Mouse (Mus musculus) kidney, postnatal 0 days (tissue): ENCODE measurements around the gene Aoc3. TPM values are rescaled to one million over a fixed set of nuclear protein-coding genes. Genes with fewer than 3 reads are reported as not detected.
"Not testable (repeated sequence)": the region's sequence is repeated elsewhere in the genome, so short reads cannot be mapped to it uniquely, and the experiment has no call there.

Experiments used
- ATAC-seq: fragments of 200-750 bp; cut with Nextera tagmentation; replicated peaks from 2 replicates; pipeline ENCODE4 v1.8.0; 2017; ENCODE audit warnings: low read depth, moderate number of reproducible peaks, moderate TSS enrichment, moderate library complexity; ENCODE audit not compliant: low FRiP score
- DNase-seq: peaks from one replicate; pipeline ENCODE4 v3.0.0-alpha.2; 2016; ENCODE audit warnings: low spot score
- H3K27ac ChIP-seq: fragments of 300-500 bp; sonication (generic); 2 replicates; pipeline ENCODE4 v1.5.1; 2014; ENCODE audit warnings: mild to moderate bottlenecking
- H3K27me3 ChIP-seq: fragments of 300-500 bp; sonication (generic); 2 replicates; pipeline ENCODE4 v1.6.1; 2014; ENCODE audit warnings: low read length, mixed read lengths; ENCODE audit not compliant: insufficient read depth
- H3K36me3 ChIP-seq: fragments of 300-500 bp; sonication (generic); 2 replicates; pipeline ENCODE4 v1.6.1; 2014; ENCODE audit warnings: low read length, mixed read lengths; ENCODE audit not compliant: insufficient read depth
- H3K4me1 ChIP-seq: fragments of 300-500 bp; sonication (generic); replicated peaks from 2 replicates; pipeline ENCODE4 v1.6.1; 2014; ENCODE audit warnings: antibody characterized with exemption, low read length, mixed read lengths; ENCODE audit not compliant: insufficient read depth
- H3K4me2 ChIP-seq: fragments of 300-500 bp; sonication (generic); 2 replicates; pipeline ENCODE4 v1.6.1; 2014; ENCODE audit warnings: mild to moderate bottlenecking, low read length, moderate library complexity, mixed read lengths
- H3K4me3 ChIP-seq: fragments of 300-500 bp; sonication (generic); replicated peaks from 2 replicates; pipeline ENCODE4 v1.5.1; 2014; ENCODE audit warnings: low read depth, low read length
- H3K9ac ChIP-seq: fragments of 300-500 bp; sonication (generic); 2 replicates; pipeline ENCODE4 v1.6.1; 2014; ENCODE audit warnings: low read depth, low read length
- H3K9me3 ChIP-seq: fragments of 300-500 bp; sonication (generic); replicated peaks from 2 replicates; pipeline ENCODE4 v1.6.1; 2016; ENCODE audit warnings: low read length, inconsistent platforms, mixed read lengths
- CTCF ChIP-seq: IDR thresholded peaks from 2 replicates; pipeline ENCODE4 v1.5.1; 2016; ENCODE audit warnings: antibody characterized with exemption, low read depth, mild to moderate bottlenecking, moderate library complexity
- WGBS: fragments of 180-500 bp; shearing (Covaris S2); extraction: QIAGEN DNeasy Blood & Tissue Kit; methylation state at CpG from one replicate; pipeline ENCODE4 v1.1.7; 2014; 5-methylcytosine and 5-hydroxymethylcytosine counted together
- microRNA-seq: library from miRNA; unstranded; fragments of <30 nt; microRNA quantifications from one replicate; pipeline ENCODE4, GENCODE M21; 2016
- polyA plus RNA-seq: library from polyadenylated mRNA; unstranded; fragments of >200 nt; fragmentation: Nextera tagmentation; extraction: Ambion mirVana; gene quantifications from 2 replicates; pipeline ENCODE4 v1.2.1, GENCODE M21; 2015

The Aoc3 gene
- polyA plus RNA-seq, 1 experiment from 2014 or later: 2.0 TPM

GRCm38 (mm10) chr11:101370141-101370540, 39.7 kb downstream of the Aoc3 start:
- H3K27ac ChIP-seq: no peak overlapping the region
- H3K36me3 ChIP-seq: no peaks in the 10 kb centered on the region
- 76% methylated on average over 5 of the region's 5 CpGs for WGBS
- no peaks in the 10 kb centered on the region for H3K4me1 ChIP-seq
- ATAC-seq: no peak
- no peaks in the 10 kb centered on the region for H3K9me3 ChIP-seq
- H3K4me2 ChIP-seq: no peak overlapping the region
- no peak overlapping the region for H3K9ac ChIP-seq
- TF ChIP-seq CTCF: no peak
- H3K4me3 ChIP-seq: no peak overlapping the region
- H3K27me3 ChIP-seq: no peaks in the 10 kb centered on the region
- DNase-seq: no peak

GRCm38 (mm10) chr11:101374421-101374938, 44.1 kb downstream of the Aoc3 start:
- H3K4me3 ChIP-seq: no peak overlapping the region
- no peaks in the 10 kb centered on the region for H3K27me3 ChIP-seq
- 65% methylated on average over 7 of the region's 7 CpGs for WGBS
- no peaks in the 10 kb centered on the region for H3K9me3 ChIP-seq
- H3K36me3 ChIP-seq: no peaks in the 10 kb centered on the region
- H3K4me2 ChIP-seq: no peak overlapping the region
- no peak for TF ChIP-seq CTCF
- DNase-seq: no peak
- H3K27ac ChIP-seq: no peak overlapping the region
- no peak for ATAC-seq
- no peaks in the 10 kb centered on the region for H3K4me1 ChIP-seq
- H3K9ac ChIP-seq: no peak overlapping the region

- WGBS: 93% methylated on average over 8 of the region's 8 CpGs
- DNase-seq, H3K4me2 ChIP-seq, H3K9me3 ChIP-seq, ATAC-seq, H3K27me3 ChIP-seq, H3K4me3 ChIP-seq, H3K27ac ChIP-seq, H3K36me3 ChIP-seq, H3K9ac ChIP-seq, H3K4me1 ChIP-seq: not testable (repeated sequence)
These were observed 47.8 kb downstream of the Aoc3 start for GRCm38 (mm10) chr11:101378196-101378595.

GRCm38 (mm10) chr11:101378926-101379325, 48.5 kb downstream of the Aoc3 start:
- Histone ChIP-seq H3K9me3 (no peaks in the 10 kb centered on the region), H3K9ac (no peak overlapping the region), H3K4me1 (no peaks in the 10 kb centered on the region), H3K27ac (no peak overlapping the region), H3K4me3 (no peak overlapping the region), H3K4me2 (no peak overlapping the region), H3K27me3 (no peaks in the 10 kb centered on the region), H3K36me3 (no peaks in the 10 kb centered on the region)
- DNase-seq (no peak), ATAC-seq (peak; percentile 50; the same call in 1 of the 2 replicates)
- TF ChIP-seq CTCF: no peak
- 81% methylated on average over 6 of the region's 6 CpGs for WGBS

- TF ChIP-seq CTCF: no peak
- DNase-seq: no peak
These were observed 51.4 kb downstream of the Aoc3 start for GRCm38 (mm10) chr11:101381817-101382216.

More at GRCm38 (mm10) chr11:101381817-101382216, 51.4 kb downstream of the Aoc3 start:
- Histone ChIP-seq H3K27ac (no peak overlapping the region), H3K27me3 (no peaks in the 10 kb centered on the region), H3K36me3 (no peaks in the 10 kb centered on the region), H3K4me3 (no peak overlapping the region), H3K4me2 (no peak overlapping the region), H3K9ac (no peak overlapping the region), H3K9me3 (no peaks in the 10 kb centered on the region), H3K4me1 (no peaks in the 10 kb centered on the region)
- ATAC-seq: no peak
- 12% methylated on average over 4 of the region's 4 CpGs for WGBS

Small RNA genes lying within 50 kb of the gene (microRNA-seq; reads per million reads assigned to microRNA genes)
- not detected for gene Gm25593

Other genes starting within 250 kb of the Aoc3 start
- gene Coasy, start 248.0 kb upstream of the Aoc3 start, polyA plus RNA-seq: 55.3 and 55.9 TPM in 2 replicates
- gene Mlx, start 243.3 kb upstream of the Aoc3 start, polyA plus RNA-seq: 45.7 and 46.0 TPM in 2 replicates
- gene Psmc3ip, start 235.2 kb upstream of the Aoc3 start, polyA plus RNA-seq: 23.2 and 26.4 TPM in 2 replicates
- gene Retreg3, start 210.7 kb upstream of the Aoc3 start, polyA plus RNA-seq: 23.2 and 23.7 TPM in 2 replicates
- gene Tubg1, start 210.7 kb upstream of the Aoc3 start, polyA plus RNA-seq: 48.4 and 56.7 TPM in 2 replicates
- 4.3 and 4.9 TPM in 2 replicates for gene Tubg2, start 174.7 kb upstream of the Aoc3 start, polyA plus RNA-seq
- 0.75 and 0.78 TPM in 2 replicates for gene Cntnap1, start 160.1 kb upstream of the Aoc3 start, polyA plus RNA-seq
- gene Plekhh3, start 159.3 kb upstream of the Aoc3 start, polyA plus RNA-seq: 14.1 and 16.6 TPM in 2 replicates
- gene Ccr10, start 155.2 kb upstream of the Aoc3 start, polyA plus RNA-seq: 0.36 and 0.45 TPM in 2 replicates
- 18.6 and 20.3 TPM in 2 replicates for gene Ezh1, start 104.1 kb upstream of the Aoc3 start, polyA plus RNA-seq
- gene Ramp2, start 84.6 kb upstream of the Aoc3 start, polyA plus RNA-seq: 242 and 247 TPM in 2 replicates
- 179 and 180 TPM in 2 replicates for gene Vps25, start 76.9 kb upstream of the Aoc3 start, polyA plus RNA-seq
- 47.0 and 48.8 TPM in 2 replicates for gene Wnk4, start 70.0 kb upstream of the Aoc3 start, polyA plus RNA-seq
- gene Cntd1, start 51.6 kb upstream of the Aoc3 start, polyA plus RNA-seq: 1.5 and 2.0 TPM in 2 replicates
- 209 and 211 TPM in 2 replicates for gene Coa3, start 51.5 kb upstream of the Aoc3 start, polyA plus RNA-seq
- gene Becn1, start 28.3 kb upstream of the Aoc3 start, polyA plus RNA-seq: 156 and 165 TPM in 2 replicates
- 102 and 104 TPM in 2 replicates for gene Psme3, start 14.4 kb upstream of the Aoc3 start, polyA plus RNA-seq
- 0.37 and 0.58 TPM in 2 replicates for gene Aoc2, start 5.5 kb upstream of the Aoc3 start, polyA plus RNA-seq
- 23.2 and 37.0 TPM in 2 replicates for gene G6pc, start 37.0 kb downstream of the Aoc3 start, polyA plus RNA-seq
- gene Aarsd1, start 87.0 kb downstream of the Aoc3 start, polyA plus RNA-seq: 58.4 and 66.0 TPM in 2 replicates
- gene Gm27029, start 94.2 kb downstream of the Aoc3 start, polyA plus RNA-seq: 4.0 and 4.5 TPM in 2 replicates
- 17.9 and 19.6 TPM in 2 replicates for gene Rundc1, start 94.5 kb downstream of the Aoc3 start, polyA plus RNA-seq
- gene Ptges3l, start 94.7 kb downstream of the Aoc3 start, polyA plus RNA-seq: 8.7 and 11.5 TPM in 2 replicates
- gene Rpl27, start 111.7 kb downstream of the Aoc3 start, polyA plus RNA-seq: 396 and 448 TPM in 2 replicates
- 30.0 and 30.8 TPM in 2 replicates for gene Ifi35, start 117.8 kb downstream of the Aoc3 start, polyA plus RNA-seq
- 10.3 and 11.1 TPM in 2 replicates for gene Rnd2, start 134.4 kb downstream of the Aoc3 start, polyA plus RNA-seq
- gene Vat1, start 135.6 kb downstream of the Aoc3 start, polyA plus RNA-seq: 37.7 and 38.6 TPM in 2 replicates
- gene Brca1, start 221.3 kb downstream of the Aoc3 start, polyA plus RNA-seq: 4.2 and 6.3 TPM in 2 replicates
- 62.6 and 63.3 TPM in 2 replicates for gene Nbr1, start 221.5 kb downstream of the Aoc3 start, polyA plus RNA-seq